Mouse (Mus musculus): ENCODE measurements at regions not wholly inside any gene's neighbourhood (a gene's known extent, or its start where the extent isn't known, plus 50 kb on each side); places are given as distances from the start of the nearest gene placed in this dataset.
A peak's percentile ranks its signal among the peaks of the same experiment; 100 is the strongest.

- WGBS, result 3% methylated on average over 3 of the region's 3 CpGs
- H3K79me2 ChIP-seq (ENCODE audit: control insufficient read depth, insufficient read depth, low read length), result no peaks in the 10 kb centered on the region
- H3K4me1 ChIP-seq (ENCODE audit: control insufficient read depth, insufficient read depth, low read length), result no peaks in the 10 kb centered on the region
- no peaks in the 10 kb centered on the region for H3K27me3 ChIP-seq (ENCODE audit: control insufficient read depth, insufficient read depth, low read length)
- H3K36me3 ChIP-seq (ENCODE audit: control insufficient read depth, insufficient read depth, low read length), result no peaks in the 10 kb centered on the region
- no peak for TF ChIP-seq POLR2A (IDR thresholded peaks at IDR 0.05; ENCODE audit: extremely low read depth, insufficient read depth, low read length)
- peak; percentile 45 for TF ChIP-seq CTCF (IDR thresholded peaks at IDR 0.05; ENCODE audit: low read depth, low read length)
- peak; percentile 55 for DNase-seq (ENCODE audit: extremely low read depth, low read depth, low spot score)
- H3K9ac ChIP-seq (ENCODE audit: low read depth, low read length), result no peak overlapping the region
- no peak overlapping the region for H3K4me3 ChIP-seq (ENCODE audit: insufficient read depth, low read depth, low read length)
- no peak overlapping the region for H3K27ac ChIP-seq (replicated peaks; ENCODE audit: insufficient read depth, low read depth, low read length)
Observed at GRCm38 (mm10) chr6:121560852-121561251, 74.3 kb upstream of the A2m start.

- Histone ChIP-seq H3K4me1 (ENCODE audit: control insufficient read depth, insufficient read depth, low read length) (no peaks in the 10 kb centered on the region), H3K9ac (ENCODE audit: low read depth, low read length) (no peak overlapping the region), H3K79me2 (ENCODE audit: control insufficient read depth, insufficient read depth, low read length) (no peaks in the 10 kb centered on the region), H3K36me3 (ENCODE audit: control insufficient read depth, insufficient read depth, low read length) (no peaks in the 10 kb centered on the region), H3K4me3 (ENCODE audit: insufficient read depth, low read depth, low read length) (no peak overlapping the region), H3K27me3 (ENCODE audit: control insufficient read depth, insufficient read depth, low read length) (no peaks in the 10 kb centered on the region), H3K27ac (replicated peaks; ENCODE audit: insufficient read depth, low read depth, low read length) (no peak overlapping the region)
- TF ChIP-seq POLR2A (IDR thresholded peaks at IDR 0.05; ENCODE audit: extremely low read depth, insufficient read depth, low read length), result no peak
- no peak for TF ChIP-seq CTCF (IDR thresholded peaks at IDR 0.05; ENCODE audit: low read depth, low read length)
- 58% methylated on average over 1 of the region's 1 CpGs for WGBS
- DNase-seq (ENCODE audit: extremely low read depth, low read depth, low spot score), result no peak
Observed at GRCm38 (mm10) chr6:121560393-121560793, 74.8 kb upstream of the A2m start.

- no peaks in the 10 kb centered on the region for H3K4me1 ChIP-seq (ENCODE audit: control insufficient read depth, insufficient read depth, low read length)
- H3K27ac ChIP-seq (replicated peaks; ENCODE audit: insufficient read depth, low read depth, low read length), result no peak overlapping the region
- H3K9ac ChIP-seq (ENCODE audit: low read depth, low read length), result no peak overlapping the region
- H3K79me2 ChIP-seq (ENCODE audit: control insufficient read depth, insufficient read depth, low read length), result no peaks in the 10 kb centered on the region
- peak; percentile 21 for DNase-seq (ENCODE audit: extremely low read depth, low read depth, low spot score)
- no peak for TF ChIP-seq POLR2A (IDR thresholded peaks at IDR 0.05; ENCODE audit: extremely low read depth, insufficient read depth, low read length)
- peak; percentile 36; the same call in 1 of the 2 replicates for TF ChIP-seq CTCF (IDR thresholded peaks at IDR 0.05; ENCODE audit: low read depth, low read length)
- H3K36me3 ChIP-seq (ENCODE audit: control insufficient read depth, insufficient read depth, low read length), result no peaks in the 10 kb centered on the region
- H3K4me3 ChIP-seq (ENCODE audit: insufficient read depth, low read depth, low read length), result no peak overlapping the region
- H3K27me3 ChIP-seq (ENCODE audit: control insufficient read depth, insufficient read depth, low read length), result no peaks in the 10 kb centered on the region
- 11% methylated on average over 3 of the region's 3 CpGs for WGBS
Observed at GRCm38 (mm10) chr6:121556481-121556880, 78.7 kb upstream of the A2m start.

GRCm38 (mm10) chr6:121553501-121554132 is 80.1 kb upstream of the Iqsec3 start:
- Histone ChIP-seq H3K79me2 (ENCODE audit: control insufficient read depth, insufficient read depth, low read length) (no peaks in the 10 kb centered on the region), H3K9ac (ENCODE audit: low read depth, low read length) (no peak overlapping the region), H3K27ac (replicated peaks; ENCODE audit: insufficient read depth, low read depth, low read length) (no peak overlapping the region), H3K36me3 (ENCODE audit: control insufficient read depth, insufficient read depth, low read length) (no peaks in the 10 kb centered on the region), H3K27me3 (ENCODE audit: control insufficient read depth, insufficient read depth, low read length) (no peaks in the 10 kb centered on the region), H3K4me1 (ENCODE audit: control insufficient read depth, insufficient read depth, low read length) (no peaks in the 10 kb centered on the region), H3K4me3 (ENCODE audit: insufficient read depth, low read depth, low read length) (no peak overlapping the region)
- no peak for TF ChIP-seq POLR2A (IDR thresholded peaks at IDR 0.05; ENCODE audit: extremely low read depth, insufficient read depth, low read length)
- TF ChIP-seq CTCF (IDR thresholded peaks at IDR 0.05; ENCODE audit: low read depth, low read length), result no peak
- 82% methylated on average over 2 of the region's 2 CpGs for WGBS
- no peak for DNase-seq (ENCODE audit: extremely low read depth, low read depth, low spot score)

- Histone ChIP-seq H3K4me3 (ENCODE audit: insufficient read depth, low read depth, low read length) (no peak overlapping the region), H3K27ac (replicated peaks; ENCODE audit: insufficient read depth, low read depth, low read length) (no peak overlapping the region), H3K9ac (ENCODE audit: low read depth, low read length) (no peak overlapping the region), H3K4me1 (ENCODE audit: control insufficient read depth, insufficient read depth, low read length) (no peaks in the 10 kb centered on the region), H3K27me3 (ENCODE audit: control insufficient read depth, insufficient read depth, low read length) (no peaks in the 10 kb centered on the region), H3K79me2 (ENCODE audit: control insufficient read depth, insufficient read depth, low read length) (no peaks in the 10 kb centered on the region), H3K36me3 (ENCODE audit: control insufficient read depth, insufficient read depth, low read length) (no peaks in the 10 kb centered on the region)
- no peak for DNase-seq (ENCODE audit: extremely low read depth, low read depth, low spot score)
- no peak for TF ChIP-seq CTCF (IDR thresholded peaks at IDR 0.05; ENCODE audit: low read depth, low read length)
- TF ChIP-seq POLR2A (IDR thresholded peaks at IDR 0.05; ENCODE audit: extremely low read depth, insufficient read depth, low read length), result no peak
- WGBS, result 68% methylated on average over 7 of the region's 7 CpGs
Observed at GRCm38 (mm10) chr6:121533521-121533920, 60.0 kb upstream of the Iqsec3 start.

GRCm38 (mm10) chr6:121532926-121533325 is 59.4 kb upstream of the Iqsec3 start:
- Histone ChIP-seq H3K4me1 (ENCODE audit: control insufficient read depth, insufficient read depth, low read length) (no peaks in the 10 kb centered on the region), H3K27me3 (ENCODE audit: control insufficient read depth, insufficient read depth, low read length) (no peaks in the 10 kb centered on the region), H3K36me3 (ENCODE audit: control insufficient read depth, insufficient read depth, low read length) (no peaks in the 10 kb centered on the region), H3K27ac (replicated peaks; ENCODE audit: insufficient read depth, low read depth, low read length) (no peak overlapping the region), H3K79me2 (ENCODE audit: control insufficient read depth, insufficient read depth, low read length) (no peaks in the 10 kb centered on the region), H3K4me3 (ENCODE audit: insufficient read depth, low read depth, low read length) (no peak overlapping the region), H3K9ac (ENCODE audit: low read depth, low read length) (no peak overlapping the region)
- no peak for TF ChIP-seq POLR2A (IDR thresholded peaks at IDR 0.05; ENCODE audit: extremely low read depth, insufficient read depth, low read length)
- peak; percentile 88 for TF ChIP-seq CTCF (IDR thresholded peaks at IDR 0.05; ENCODE audit: low read depth, low read length)
- peak; percentile 47 for DNase-seq (ENCODE audit: extremely low read depth, low read depth, low spot score)
- WGBS, result 2% methylated on average over 3 of the region's 3 CpGs
